Mouse (Mus musculus) 416B (cell line): ENCODE data around the gene Arfgap2.

Experiments
- DNase-seq: peaks from one replicate; pipeline ENCODE4 v3.0.0; 2011; ENCODE audit warnings: low read depth

Gene Arfgap2

GRCm38 (mm10) chr2:91308680-91309079, 43.9 kb downstream of the Arfgap2 start:
- DNase-seq: no peak

- no peak for DNase-seq
Observed at GRCm38 (mm10) chr2:91309546-91309945, 44.8 kb downstream of the Arfgap2 start.

GRCm38 (mm10) chr2:91312578-91313311, 48.0 kb downstream of the Arfgap2 start:
- DNase-seq: no peak

- no peak for DNase-seq
Observed at GRCm38 (mm10) chr2:91314184-91314583, 49.4 kb downstream of the Arfgap2 start.

GRCm38 (mm10) chr2:91320559-91321529, 56.1 kb downstream of the Arfgap2 start:
- peak; percentile 22 for DNase-seq

- no peak for DNase-seq
Observed at GRCm38 (mm10) chr2:91321923-91322322, 57.1 kb downstream of the Arfgap2 start.

GRCm38 (mm10) chr2:91322490-91322889, 57.7 kb downstream of the Arfgap2 start:
- no peak for DNase-seq

- no peak for DNase-seq
Observed at GRCm38 (mm10) chr2:91324346-91324745, 59.6 kb downstream of the Arfgap2 start.

GRCm38 (mm10) chr2:91324761-91325421, 60.1 kb downstream of the Arfgap2 start:
- no peak for DNase-seq
